Mouse (Mus musculus) limb, embryonic 10.5 days (tissue): ENCODE measurements at regions not wholly inside any gene's neighbourhood (a gene's known extent, or its start where the extent isn't known, plus 50 kb on each side); places are given as distances from the start of the nearest gene placed in this dataset.
A peak's percentile ranks its signal among the peaks of the same experiment; 100 is the strongest.

ENCODE experiments used
- DNase-seq: peaks from one replicate; pipeline ENCODE4 v3.0.0-alpha.2; 2017; ENCODE audit warnings: low spot score
- H3K27ac ChIP-seq: fragments of 300-500 bp; sonication (generic); 2 replicates; pipeline ENCODE4 v1.5.1; 2016; ENCODE audit warnings: mild to moderate bottlenecking
- H3K27me3 ChIP-seq: fragments of 300-500 bp; sonication (generic); 2 replicates; pipeline ENCODE4 v1.6.1; 2016; ENCODE audit warnings: low read depth, mild to moderate bottlenecking; ENCODE audit not compliant: poor library complexity, severe bottlenecking
- H3K36me3 ChIP-seq: fragments of 300-500 bp; sonication (generic); 2 replicates; pipeline ENCODE4 v1.6.1; 2016; ENCODE audit warnings: mild to moderate bottlenecking, moderate library complexity
- H3K4me1 ChIP-seq: fragments of 300-500 bp; sonication (generic); 2 replicates; pipeline ENCODE4 v1.6.1; 2016
- H3K4me3 ChIP-seq: fragments of 300-500 bp; sonication (generic); 2 replicates; pipeline ENCODE4 v1.5.1; 2016; ENCODE audit warnings: mild to moderate bottlenecking, moderate library complexity
- H3K9me3 ChIP-seq: fragments of 300-500 bp; sonication (generic); replicated peaks from 2 replicates; pipeline ENCODE4 v1.6.1; 2016; ENCODE audit warnings: mild to moderate bottlenecking
- WGBS: fragments of 180-500 bp; shearing (Covaris S2); methylation state at CpG from one replicate; pipeline ENCODE4 v1.1.7; 2016; 5-methylcytosine and 5-hydroxymethylcytosine counted together

DNA sequence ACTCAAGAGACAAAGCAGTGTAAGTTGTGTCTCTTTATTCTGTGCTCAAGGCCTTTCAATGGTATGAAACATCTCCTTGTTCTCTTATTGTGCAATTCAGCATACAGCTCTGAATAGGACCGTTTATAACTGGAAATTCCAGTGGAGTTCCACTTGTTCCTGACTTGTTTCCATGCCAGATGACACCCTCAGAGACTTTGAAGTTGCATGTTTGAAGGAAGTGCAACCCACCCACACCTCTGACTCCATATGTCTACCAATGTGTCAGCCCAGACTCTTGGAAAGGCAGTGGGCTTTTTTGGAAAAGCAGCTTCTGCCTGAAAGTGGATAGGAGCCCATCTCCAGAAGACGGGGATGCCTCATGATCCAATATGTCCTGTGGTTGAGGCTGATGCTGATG, 288.1 kb downstream of the Osr1 start:
- no peaks in the 10 kb centered on the region for H3K27me3 ChIP-seq
- H3K4me3 ChIP-seq: no peak overlapping the region
- no peaks in the 10 kb centered on the region for H3K4me1 ChIP-seq
- no peak overlapping the region for H3K27ac ChIP-seq
- no peaks in the 10 kb centered on the region for H3K9me3 ChIP-seq
- 92% methylated on average over 2 of the region's 2 CpGs for WGBS
- DNase-seq: no peak
- no peaks in the 10 kb centered on the region for H3K36me3 ChIP-seq

DNA sequence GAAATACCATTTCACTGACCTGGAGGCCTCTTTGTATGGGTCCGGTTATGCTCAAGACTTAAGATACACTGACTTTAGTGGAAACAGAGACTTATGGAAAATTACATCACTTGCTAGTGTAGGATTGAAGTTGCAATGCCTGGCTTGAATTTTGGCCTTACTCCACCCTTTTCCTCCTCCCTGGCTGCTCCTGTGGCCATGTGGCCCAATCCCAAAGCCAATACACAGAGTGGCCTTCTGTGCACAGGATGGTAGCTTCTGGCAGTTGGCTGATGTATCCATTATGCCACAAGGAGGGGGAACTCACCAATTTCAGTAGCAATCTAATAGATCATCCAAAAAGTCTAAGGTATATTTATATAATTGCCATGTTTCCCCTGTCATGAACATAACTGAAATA, 292.4 kb downstream of the Osr1 start:
- no peaks in the 10 kb centered on the region for H3K36me3 ChIP-seq
- no peak overlapping the region for H3K27ac ChIP-seq
- WGBS: 97% methylated on average over 1 of the region's 1 CpGs
- H3K9me3 ChIP-seq: no peaks in the 10 kb centered on the region
- no peaks in the 10 kb centered on the region for H3K27me3 ChIP-seq
- no peak overlapping the region for H3K4me3 ChIP-seq
- H3K4me1 ChIP-seq: no peaks in the 10 kb centered on the region
- no peak for DNase-seq

DNA sequence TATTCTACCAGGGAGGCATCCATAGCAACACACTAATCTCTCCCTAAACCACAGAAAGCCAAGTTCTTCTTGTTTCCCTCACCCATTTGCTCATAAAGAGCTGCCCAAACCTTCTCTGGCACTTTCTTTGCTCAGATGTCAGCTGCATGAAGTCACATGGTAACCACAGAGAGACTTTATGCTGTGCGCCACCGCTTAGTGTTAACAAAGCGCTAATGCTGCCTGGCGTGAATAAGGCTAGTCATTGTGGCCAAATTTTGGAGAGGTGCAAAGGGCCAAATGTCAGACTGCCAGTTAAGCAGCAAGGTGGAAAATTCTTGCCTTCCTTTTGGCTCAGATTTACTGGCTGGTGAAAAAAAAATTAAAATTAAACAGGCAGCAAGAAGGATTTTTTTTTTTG, 302.3 kb downstream of the Osr1 start:
- WGBS: 92% methylated on average over 4 of the region's 4 CpGs
- Histone ChIP-seq H3K27ac (no peak overlapping the region), H3K4me1 (no peaks in the 10 kb centered on the region), H3K36me3 (no peaks in the 10 kb centered on the region), H3K27me3 (no peaks in the 10 kb centered on the region), H3K4me3 (no peak overlapping the region), H3K9me3 (no peaks in the 10 kb centered on the region)
- no peak for DNase-seq

DNA sequence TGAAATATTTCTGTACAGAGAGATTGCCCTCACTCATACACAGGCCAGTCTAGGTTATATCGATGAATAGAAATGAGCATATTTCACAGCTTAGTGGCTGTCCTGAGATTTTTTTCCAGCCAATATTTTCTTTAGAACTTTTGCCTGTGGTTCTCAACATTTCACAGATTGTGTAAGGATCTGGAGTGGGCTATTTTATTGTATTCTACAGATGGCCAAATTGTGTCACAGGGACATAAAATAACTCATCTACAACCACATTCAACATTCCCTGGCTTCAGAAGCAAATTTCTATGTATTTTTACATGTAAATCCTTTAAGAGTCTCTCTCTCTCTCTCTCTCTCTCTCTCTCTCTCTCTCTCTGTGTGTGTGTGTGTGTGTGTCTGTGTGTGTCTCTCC, 303.3 kb downstream of the Osr1 start:
- no peak for DNase-seq
- H3K27me3 ChIP-seq: no peaks in the 10 kb centered on the region
- no peak overlapping the region for H3K27ac ChIP-seq
- no peak overlapping the region for H3K4me3 ChIP-seq
- H3K4me1 ChIP-seq: no peaks in the 10 kb centered on the region
- H3K36me3 ChIP-seq: no peaks in the 10 kb centered on the region
- H3K9me3 ChIP-seq: no peaks in the 10 kb centered on the region
- 96% methylated on average over 1 of the region's 1 CpGs for WGBS

DNA sequence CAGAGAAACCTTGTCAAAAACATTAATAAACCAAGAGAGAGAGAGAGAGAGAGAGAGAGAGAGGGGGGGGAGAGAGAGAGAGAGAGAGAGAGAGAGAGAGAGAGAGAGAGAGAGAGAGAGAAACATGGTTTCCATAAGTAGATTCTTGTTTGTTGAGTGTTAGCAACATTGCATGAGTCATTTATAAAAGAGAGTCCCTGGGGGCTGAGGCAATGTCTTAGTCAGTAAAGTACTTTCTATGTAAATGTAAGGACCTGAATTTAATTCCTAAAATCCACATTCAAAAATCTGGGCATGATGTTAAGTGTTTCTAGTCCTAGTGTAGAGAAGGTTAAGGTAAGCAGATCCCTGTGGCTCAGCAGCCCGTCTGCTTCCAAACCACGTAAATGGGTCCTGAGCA, 304.9 kb downstream of the Osr1 start:
- Histone ChIP-seq H3K4me1 (no peaks in the 10 kb centered on the region), H3K9me3 (no peaks in the 10 kb centered on the region), H3K36me3 (no peaks in the 10 kb centered on the region), H3K4me3 (no peak overlapping the region), H3K27ac (no peak overlapping the region), H3K27me3 (no peaks in the 10 kb centered on the region)
- 88% methylated on average over 2 of the region's 2 CpGs for WGBS
- DNase-seq: no peak

DNA sequence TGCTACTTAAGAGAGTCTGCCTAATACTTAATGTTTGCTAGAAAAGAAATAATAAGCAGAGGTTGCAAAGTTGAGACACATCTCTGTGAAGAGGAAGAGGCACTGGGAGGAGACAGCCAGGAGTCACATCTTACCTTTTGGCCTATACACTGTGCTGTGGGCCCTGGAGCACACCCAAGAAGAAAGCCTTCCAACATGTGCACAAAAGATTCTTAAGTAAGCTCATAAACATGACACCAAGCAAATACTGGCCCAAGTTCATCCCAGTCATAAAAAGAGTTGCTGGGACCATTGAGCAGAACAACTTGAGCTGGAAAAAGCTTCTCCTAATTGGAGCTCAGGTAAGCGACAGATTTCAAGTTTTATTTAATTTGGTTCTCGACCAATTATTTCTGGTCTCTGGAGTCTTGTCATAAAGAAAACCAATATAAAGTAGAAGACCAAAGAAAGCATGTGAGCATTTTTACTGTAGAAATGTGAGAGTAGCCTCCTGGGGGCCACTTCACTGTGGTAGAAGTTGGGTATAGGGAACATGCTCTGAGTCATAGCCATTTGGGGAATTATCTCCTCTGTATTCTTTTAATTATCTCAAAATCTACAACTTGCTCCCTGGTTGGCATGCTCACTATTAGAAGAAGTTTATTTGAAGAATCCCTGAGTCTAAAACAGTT, 312.2 kb downstream of the Osr1 start:
- Histone ChIP-seq H3K36me3 (no peaks in the 10 kb centered on the region), H3K4me3 (no peak overlapping the region), H3K27ac (no peak overlapping the region), H3K4me1 (peaks cover 4% of the 10 kb centered on the region; the same call in 1 of the 2 replicates), H3K27me3 (no peaks in the 10 kb centered on the region), H3K9me3 (no peaks in the 10 kb centered on the region)
- DNase-seq: no peak
- WGBS: 91% methylated on average over 2 of the region's 2 CpGs

DNA sequence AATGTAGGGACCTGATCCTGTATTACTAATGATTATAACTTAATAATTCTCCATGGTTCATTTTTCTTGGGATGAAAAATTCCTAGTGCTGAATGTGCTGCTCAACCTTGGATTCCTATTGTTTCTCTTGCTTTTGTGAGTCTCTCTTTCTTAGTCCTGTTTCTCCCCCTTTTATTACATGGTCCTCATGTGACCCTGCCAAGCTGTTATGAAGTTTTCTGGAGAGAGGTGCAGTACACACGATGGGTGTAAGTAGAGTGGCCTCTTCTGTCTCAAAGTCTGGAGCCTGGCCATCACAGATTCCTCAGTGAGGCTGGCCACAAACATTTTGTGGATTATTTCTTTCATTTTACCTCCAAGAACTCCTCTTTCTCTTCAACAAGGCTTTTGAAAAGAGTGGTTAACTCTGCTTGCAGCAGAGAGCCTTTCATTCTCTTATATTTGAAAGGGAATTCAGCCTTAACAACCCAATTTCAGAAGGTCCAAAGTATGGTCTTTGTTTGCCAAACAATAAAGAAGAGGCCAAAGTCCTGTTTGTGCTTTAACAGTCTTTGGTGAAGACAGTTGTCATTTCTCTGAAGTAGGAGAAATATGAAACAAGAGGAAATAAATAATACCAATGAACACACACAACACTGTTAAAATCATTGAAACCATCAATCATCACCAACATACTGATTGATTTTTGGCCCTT, 313.3 kb downstream of the Osr1 start:
- DNase-seq: no peak
- 62% methylated on average over 1 of the region's 1 CpGs for WGBS
- H3K36me3 ChIP-seq: no peaks in the 10 kb centered on the region
- no peaks in the 10 kb centered on the region for H3K9me3 ChIP-seq
- peaks cover 4% of the 10 kb centered on the region; the same call in 1 of the 2 replicates for H3K4me1 ChIP-seq
- H3K27ac ChIP-seq: no peak overlapping the region
- H3K4me3 ChIP-seq: no peak overlapping the region
- no peaks in the 10 kb centered on the region for H3K27me3 ChIP-seq

DNA sequence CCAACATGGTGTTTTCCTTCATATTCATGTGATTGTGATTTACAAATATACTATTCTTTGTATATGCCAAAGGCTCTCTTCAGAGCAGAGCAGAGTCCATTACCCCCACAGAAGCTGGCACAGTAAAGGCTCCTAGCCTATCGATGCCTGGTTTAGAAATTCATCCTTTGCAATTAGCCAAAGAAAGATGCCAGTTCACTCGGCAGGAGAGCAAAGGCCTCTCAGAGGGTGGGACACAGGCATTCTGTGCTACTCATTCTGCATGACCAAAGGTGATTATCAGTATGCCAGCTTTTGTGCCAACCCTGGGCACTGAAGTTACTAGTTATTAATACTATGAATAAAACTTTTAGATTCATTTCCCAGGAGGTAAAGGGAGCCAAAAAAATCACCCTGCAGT, 324.6 kb downstream of the Osr1 start:
- H3K36me3 ChIP-seq: no peaks in the 10 kb centered on the region
- no peaks in the 10 kb centered on the region for H3K9me3 ChIP-seq
- no peak for DNase-seq
- no peaks in the 10 kb centered on the region for H3K27me3 ChIP-seq
- H3K4me3 ChIP-seq: no peak overlapping the region
- 81% methylated on average over 2 of the region's 2 CpGs for WGBS
- H3K4me1 ChIP-seq: peaks cover 8% of the 10 kb centered on the region; the same call in 1 of the 2 replicates
- no peak overlapping the region for H3K27ac ChIP-seq

DNA sequence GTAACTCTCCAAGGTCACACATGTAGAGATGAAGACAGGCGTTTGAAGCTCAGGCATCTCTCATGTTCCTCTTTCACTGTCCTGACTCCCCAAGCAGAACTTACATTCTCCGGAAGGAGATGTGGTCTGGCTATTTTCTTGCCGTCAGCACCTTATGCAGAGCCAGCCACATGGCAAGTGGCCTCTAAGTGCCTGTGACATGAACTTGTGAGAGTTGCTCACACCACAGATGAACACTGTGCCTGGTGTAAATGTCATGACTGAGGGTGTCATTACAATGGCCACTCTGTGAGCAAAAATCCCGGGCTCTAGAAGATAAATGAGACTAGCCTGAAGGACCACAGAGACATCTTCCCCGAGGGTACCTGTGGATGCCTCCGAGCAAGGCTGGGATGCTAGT, 328.1 kb downstream of the Osr1 start:
- 82% methylated on average over 6 of the region's 6 CpGs for WGBS
- Histone ChIP-seq H3K9me3 (no peaks in the 10 kb centered on the region), H3K27ac (no peak overlapping the region), H3K36me3 (no peaks in the 10 kb centered on the region), H3K4me3 (no peak overlapping the region), H3K4me1 (peaks cover 8% of the 10 kb centered on the region; the same call in 1 of the 2 replicates), H3K27me3 (no peaks in the 10 kb centered on the region)
- DNase-seq: no peak

DNA sequence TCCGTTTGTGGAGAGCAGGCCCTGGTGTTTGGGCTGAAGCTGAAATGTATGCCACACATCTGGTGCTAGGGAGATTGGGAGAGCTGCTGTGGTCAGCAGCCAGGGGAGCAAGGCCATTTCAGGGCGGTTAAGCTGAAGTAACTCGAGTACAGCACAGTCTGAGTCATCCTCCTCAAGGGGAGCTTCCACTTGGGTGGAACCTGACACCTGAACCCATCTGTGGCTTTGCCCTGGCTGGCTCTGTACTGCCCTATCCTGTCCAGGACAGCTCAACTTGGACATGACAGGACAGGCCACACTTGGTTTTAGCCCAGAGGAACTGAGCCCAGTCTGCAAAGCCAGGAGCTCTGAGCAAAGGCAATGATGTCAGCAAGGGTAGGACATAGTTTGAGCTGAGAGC, 328.5 kb downstream of the Osr1 start:
- no peak for DNase-seq
- 46% methylated on average over 3 of the region's 3 CpGs for WGBS
- Histone ChIP-seq H3K27me3 (no peaks in the 10 kb centered on the region), H3K4me1 (peaks cover 8% of the 10 kb centered on the region; the same call in 1 of the 2 replicates), H3K27ac (peak overlapping the region; percentile 4; the same call in 1 of the 2 replicates), H3K4me3 (no peak overlapping the region), H3K9me3 (no peaks in the 10 kb centered on the region), H3K36me3 (no peaks in the 10 kb centered on the region)

DNA sequence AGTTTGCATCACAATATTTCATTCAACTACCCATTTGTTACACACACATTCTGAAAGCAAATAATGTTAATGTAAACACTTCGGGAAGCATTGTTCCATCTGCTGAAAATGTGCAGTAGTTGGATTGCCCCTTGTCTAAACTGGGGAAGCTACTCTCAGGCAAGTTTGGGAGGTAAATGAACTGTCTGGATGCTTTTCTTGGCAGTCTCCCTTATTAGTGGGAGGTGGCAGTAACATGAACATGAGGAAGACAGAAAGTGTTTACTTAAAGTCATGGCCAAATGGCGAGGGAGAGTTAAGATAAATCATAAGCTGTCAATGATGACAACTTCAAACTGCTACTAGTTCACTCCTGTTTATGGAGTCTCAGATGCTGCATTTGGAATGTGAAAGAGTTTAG, 332.0 kb downstream of the Osr1 start:
- no peaks in the 10 kb centered on the region for H3K9me3 ChIP-seq
- H3K36me3 ChIP-seq: no peaks in the 10 kb centered on the region
- H3K4me1 ChIP-seq: peaks cover 8% of the 10 kb centered on the region; the same call in 1 of the 2 replicates
- DNase-seq: no peak
- no peak overlapping the region for H3K4me3 ChIP-seq
- WGBS: 73% methylated on average over 2 of the region's 2 CpGs
- H3K27me3 ChIP-seq: no peaks in the 10 kb centered on the region
- no peak overlapping the region for H3K27ac ChIP-seq

DNA sequence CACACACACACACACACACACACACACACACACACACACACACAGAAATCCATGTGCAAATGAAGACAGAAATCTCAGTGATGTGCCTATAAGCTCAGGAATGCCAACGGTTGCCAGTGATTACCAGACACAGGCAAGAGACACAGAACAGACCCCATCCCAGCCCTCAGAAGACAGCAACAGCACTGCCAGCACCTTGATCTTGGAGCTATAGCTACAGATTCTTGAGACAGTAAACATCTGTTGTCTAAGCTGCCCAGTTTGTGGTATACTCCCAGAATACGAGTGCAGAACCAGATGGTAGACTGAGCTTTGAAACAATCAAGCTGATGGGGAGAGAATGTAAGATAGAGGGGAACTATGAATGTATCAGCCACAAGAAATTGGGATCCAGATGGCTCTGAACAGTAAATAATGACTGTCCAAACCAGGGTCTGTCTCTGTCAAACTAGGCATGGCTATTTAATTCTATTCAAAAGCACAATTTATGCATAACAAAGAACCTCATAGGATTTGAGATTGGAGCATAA, 333.9 kb downstream of the Osr1 start:
- Histone ChIP-seq H3K36me3 (no peaks in the 10 kb centered on the region), H3K4me1 (no peaks in the 10 kb centered on the region), H3K4me3 (no peak overlapping the region), H3K27ac (no peak overlapping the region), H3K27me3 (no peaks in the 10 kb centered on the region), H3K9me3 (no peaks in the 10 kb centered on the region)
- WGBS: 52% methylated on average over 2 of the region's 2 CpGs
- no peak for DNase-seq

DNA sequence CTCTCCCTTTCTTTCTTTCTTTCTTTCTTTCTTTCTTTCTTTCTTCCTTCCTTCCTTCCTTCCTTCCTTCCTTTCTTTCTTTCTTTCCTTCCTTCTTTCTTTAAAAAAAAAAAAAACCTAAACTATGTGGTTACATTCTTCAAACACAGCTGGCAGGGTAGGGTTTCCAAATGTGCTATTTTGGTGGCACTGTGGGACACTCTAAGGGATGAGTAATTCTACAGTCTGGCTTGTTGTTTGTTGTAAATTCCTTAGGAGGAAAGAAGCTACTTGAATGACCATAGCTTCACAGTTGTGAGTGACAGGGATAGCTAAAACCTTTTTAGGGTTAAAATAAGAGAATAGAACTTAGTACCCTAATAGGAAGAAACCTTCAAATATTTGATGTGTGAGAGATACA, 342.4 kb downstream of the Osr1 start:
- no peaks in the 10 kb centered on the region for H3K9me3 ChIP-seq
- no peaks in the 10 kb centered on the region for H3K27me3 ChIP-seq
- H3K4me3 ChIP-seq: no peak overlapping the region
- no peaks in the 10 kb centered on the region for H3K36me3 ChIP-seq
- H3K27ac ChIP-seq: no peak overlapping the region
- no peak for DNase-seq
- H3K4me1 ChIP-seq: no peaks in the 10 kb centered on the region
